Mouse (Mus musculus): ENCODE results near the gene Ttll9. TPM values are rescaled to one million over a fixed set of nuclear protein-coding genes. Genes with fewer than 3 reads are reported as not detected.
A peak's percentile ranks its signal among the peaks of the same experiment; 100 is the strongest.

Ttll9 gene
- 3.4 and 3.8 TPM in 2 replicates for polyA plus RNA-seq (2012; rRNA removed)

DNA sequence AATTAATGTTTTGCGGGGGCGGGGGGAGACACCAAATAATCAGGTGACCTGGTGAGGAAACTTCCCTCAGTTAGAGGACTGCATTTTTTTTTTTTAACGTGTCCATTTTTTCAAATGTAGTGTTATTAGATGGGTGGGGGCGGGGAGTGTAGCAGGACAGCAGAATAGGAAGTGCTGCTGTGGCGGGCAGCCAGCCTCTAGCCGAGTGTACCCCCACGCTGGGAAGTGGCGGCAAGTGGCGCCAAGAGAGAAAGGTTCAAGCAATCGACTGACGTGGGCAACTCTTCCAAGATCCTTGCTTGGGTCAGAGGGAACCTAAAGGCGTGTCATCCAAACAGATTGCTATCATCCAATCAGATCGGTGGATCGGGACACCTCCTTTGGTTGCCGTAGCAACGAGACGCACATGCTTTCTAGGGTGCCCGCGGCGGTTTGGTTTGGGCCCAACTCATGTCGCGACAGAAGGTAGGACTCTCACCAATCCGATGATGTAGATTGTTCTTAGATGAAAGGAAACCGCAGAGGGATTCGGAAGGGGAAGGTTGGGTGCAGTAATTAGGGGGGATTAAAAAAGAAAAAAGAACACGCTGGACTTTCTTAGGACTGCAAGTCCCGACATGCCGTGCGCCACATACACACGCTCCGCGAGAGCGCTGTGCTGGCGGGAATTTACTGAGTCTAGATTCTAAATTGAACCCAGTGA lies at the start of gene Ttll9:
TSS of gene Ttll9 (plus strand) at position 395 of the 703 bp plus-strand sequence.
- DNase-seq, result peak; percentile 52
- TF ChIP-seq CTCF (IDR thresholded peaks at IDR 0.05; ENCODE audit: insufficient read depth, low read length) (no peak), POLR2A (IDR thresholded peaks at IDR 0.05; ENCODE audit: borderline replicate concordance, extremely low read depth, low read depth, low read length) (no peak)
- Histone ChIP-seq H3K4me3 (replicated peaks; ENCODE audit: extremely low read depth, low read depth, low read length) (peak within 1 kb of the TSS; percentile 54), H3K4me1 (ENCODE audit: control insufficient read depth, insufficient read depth, low read length) (no peaks in the 10 kb centered on the region)
- under 1% methylated on average over 34 of the region's 34 CpGs for WGBS

GRCm38 (mm10) chr2:152913471-152913870 lies 48.8 kb upstream of the Ttll9 start:
- no peak overlapping the region for H3K4me3 ChIP-seq (replicated peaks; ENCODE audit: extremely low read depth, low read depth, low read length)
- no peak for DNase-seq
- TF ChIP-seq POLR2A (IDR thresholded peaks at IDR 0.05; ENCODE audit: borderline replicate concordance, extremely low read depth, low read depth, low read length) (no peak), CTCF (IDR thresholded peaks at IDR 0.05; ENCODE audit: insufficient read depth, low read length) (no peak)
- 45% methylated on average over 7 of the region's 7 CpGs for WGBS
- 0 out of 2 replicates have a peak, but pooled peaks cover 4% of the 10 kb centered on the region for H3K4me1 ChIP-seq (ENCODE audit: control insufficient read depth, insufficient read depth, low read length)

DNA sequence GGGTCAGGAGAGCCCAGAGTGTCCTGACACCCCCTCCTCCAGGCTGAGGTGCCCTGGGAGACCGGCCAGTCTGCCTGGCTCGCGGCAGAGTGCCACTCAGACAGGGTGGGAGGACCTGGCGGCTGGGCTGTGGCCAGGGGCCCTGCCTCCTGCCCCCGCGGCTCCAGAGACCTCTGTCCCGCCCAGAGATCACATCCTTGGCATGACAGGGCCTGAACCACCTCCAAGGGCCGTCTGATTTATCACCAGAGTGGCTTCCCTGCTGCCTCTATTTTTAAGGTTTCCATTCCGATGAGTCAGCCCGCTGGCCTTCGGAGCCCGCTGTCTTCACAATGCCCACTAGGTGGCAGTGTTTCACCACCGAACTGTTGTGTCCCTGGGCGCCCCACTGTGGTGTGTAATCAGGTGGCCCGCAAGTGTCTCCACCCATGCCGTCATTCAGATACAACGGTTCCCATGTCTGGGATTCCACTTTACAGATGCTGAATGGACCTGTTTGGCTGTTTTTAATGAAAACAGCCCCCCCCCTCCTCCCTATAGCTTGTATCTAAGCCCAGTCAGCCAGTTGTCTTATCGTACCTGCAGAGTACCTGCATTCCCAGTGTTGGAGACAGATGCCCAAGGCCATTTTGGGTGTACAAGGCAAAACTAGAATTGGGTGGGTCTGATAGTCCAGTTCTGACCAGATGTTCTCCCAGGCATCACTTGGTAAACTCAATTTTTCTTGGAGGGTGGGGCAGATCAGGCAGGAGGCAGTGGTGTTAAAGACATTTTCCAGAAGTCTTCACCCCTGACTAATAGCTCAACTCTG lies 47.8 kb upstream of the Ttll9 start:
- DNase-seq, result peak; percentile 72
- Histone ChIP-seq H3K4me3 (replicated peaks; ENCODE audit: extremely low read depth, low read depth, low read length) (no peak overlapping the region), H3K4me1 (ENCODE audit: control insufficient read depth, insufficient read depth, low read length) (0 out of 2 replicates have a peak, but pooled peaks cover 4% of the 10 kb centered on the region)
- TF ChIP-seq CTCF (IDR thresholded peaks at IDR 0.05; ENCODE audit: insufficient read depth, low read length) (peak; percentile 82), POLR2A (IDR thresholded peaks at IDR 0.05; ENCODE audit: borderline replicate concordance, extremely low read depth, low read depth, low read length) (no peak)
- WGBS, result 2% methylated on average over 18 of the region's 18 CpGs

DNA sequence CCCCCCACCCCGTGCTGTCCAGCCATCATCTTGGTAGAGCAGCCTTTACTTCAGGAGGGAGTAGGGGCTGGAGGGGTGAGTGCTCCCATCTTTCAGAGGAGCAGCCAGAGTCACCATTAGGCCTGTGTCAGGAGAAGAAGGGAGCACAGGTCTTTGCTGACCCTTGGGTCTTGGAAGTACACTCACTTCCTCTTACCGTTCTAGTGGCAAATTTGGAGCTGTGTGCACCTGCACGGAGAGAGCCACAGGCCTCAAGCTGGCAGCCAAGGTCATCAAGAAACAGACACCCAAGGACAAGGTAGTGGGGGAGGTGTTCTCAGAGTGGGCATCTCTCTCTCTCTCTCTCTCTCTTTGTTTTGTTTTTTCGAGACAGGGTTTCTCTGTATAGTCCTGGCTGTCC lies 46.8 kb upstream of the Ttll9 start:
- no peak overlapping the region for H3K4me3 ChIP-seq (replicated peaks; ENCODE audit: extremely low read depth, low read depth, low read length)
- WGBS, result 51% methylated on average over 4 of the region's 4 CpGs
- H3K4me1 ChIP-seq (ENCODE audit: control insufficient read depth, insufficient read depth, low read length), result 0 out of 2 replicates have a peak, but pooled peaks cover 4% of the 10 kb centered on the region
- DNase-seq, result no peak
- no peak for TF ChIP-seq CTCF (IDR thresholded peaks at IDR 0.05; ENCODE audit: insufficient read depth, low read length)
- no peak for TF ChIP-seq POLR2A (IDR thresholded peaks at IDR 0.05; ENCODE audit: borderline replicate concordance, extremely low read depth, low read depth, low read length)

DNA sequence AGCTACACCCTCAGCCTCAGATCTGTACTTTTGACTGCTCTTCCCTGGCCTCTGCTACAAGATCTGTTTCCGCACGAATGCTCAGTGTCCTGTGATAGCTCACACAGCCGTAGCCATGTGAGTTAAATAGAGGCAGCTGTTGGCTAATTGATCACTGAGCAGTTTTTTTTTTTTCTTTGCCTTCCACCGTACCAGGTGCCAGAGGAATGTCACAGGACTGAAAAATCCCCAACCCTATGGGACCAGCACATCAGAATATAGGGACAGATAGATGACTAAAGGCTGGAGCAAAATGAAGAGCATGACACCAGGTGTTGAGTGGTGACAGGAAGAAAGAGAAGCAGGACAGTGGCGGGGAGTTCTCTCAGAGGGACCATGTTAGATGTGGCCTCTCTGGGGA lies 46.2 kb upstream of the Ttll9 start:
- TF ChIP-seq POLR2A (IDR thresholded peaks at IDR 0.05; ENCODE audit: borderline replicate concordance, extremely low read depth, low read depth, low read length) (no peak), CTCF (IDR thresholded peaks at IDR 0.05; ENCODE audit: insufficient read depth, low read length) (no peak)
- Histone ChIP-seq H3K4me1 (ENCODE audit: control insufficient read depth, insufficient read depth, low read length) (0 out of 2 replicates have a peak, but pooled peaks cover 4% of the 10 kb centered on the region), H3K4me3 (replicated peaks; ENCODE audit: extremely low read depth, low read depth, low read length) (no peak overlapping the region)
- DNase-seq, result no peak
- 59% methylated on average over 5 of the region's 5 CpGs for WGBS

DNA sequence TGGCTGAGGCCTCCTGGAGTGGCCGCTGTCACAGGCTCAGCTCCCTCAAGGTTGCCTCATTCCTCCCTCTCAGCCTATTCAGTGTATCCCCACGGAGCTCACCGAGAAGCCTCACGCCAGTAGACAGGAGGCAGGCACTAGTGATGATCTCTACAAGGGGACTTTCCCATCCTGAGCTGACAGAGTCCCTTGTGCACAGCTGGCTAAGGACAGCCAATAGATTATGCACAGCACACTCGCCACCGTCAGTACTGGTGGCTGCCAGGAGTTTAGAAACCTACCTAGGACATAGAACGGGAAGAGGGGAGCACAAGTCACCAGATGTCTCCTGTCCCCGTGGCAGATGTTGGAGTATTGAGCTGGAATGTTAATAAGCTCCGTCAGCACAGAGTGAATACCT lies 44.6 kb upstream of the Ttll9 start:
- 59% methylated on average over 9 of the region's 9 CpGs for WGBS
- 0 out of 2 replicates have a peak, but pooled peaks cover 4% of the 10 kb centered on the region for H3K4me1 ChIP-seq (ENCODE audit: control insufficient read depth, insufficient read depth, low read length)
- no peak for TF ChIP-seq CTCF (IDR thresholded peaks at IDR 0.05; ENCODE audit: insufficient read depth, low read length)
- TF ChIP-seq POLR2A (IDR thresholded peaks at IDR 0.05; ENCODE audit: borderline replicate concordance, extremely low read depth, low read depth, low read length), result no peak
- no peak for DNase-seq
- H3K4me3 ChIP-seq (replicated peaks; ENCODE audit: extremely low read depth, low read depth, low read length), result no peak overlapping the region

GRCm38 (mm10) chr2:152922376-152922775 lies 39.9 kb upstream of the Ttll9 start:
- no peaks in the 10 kb centered on the region for H3K4me1 ChIP-seq (ENCODE audit: control insufficient read depth, insufficient read depth, low read length)
- no peak for DNase-seq
- 46% methylated on average over 7 of the region's 7 CpGs for WGBS
- TF ChIP-seq POLR2A (IDR thresholded peaks at IDR 0.05; ENCODE audit: borderline replicate concordance, extremely low read depth, low read depth, low read length), result no peak
- no peak for TF ChIP-seq CTCF (IDR thresholded peaks at IDR 0.05; ENCODE audit: insufficient read depth, low read length)
- no peak overlapping the region for H3K4me3 ChIP-seq (replicated peaks; ENCODE audit: extremely low read depth, low read depth, low read length)

GRCm38 (mm10) chr2:152923621-152924020 lies 38.7 kb upstream of the Ttll9 start:
- DNase-seq, result no peak
- TF ChIP-seq POLR2A (IDR thresholded peaks at IDR 0.05; ENCODE audit: borderline replicate concordance, extremely low read depth, low read depth, low read length) (no peak), CTCF (IDR thresholded peaks at IDR 0.05; ENCODE audit: insufficient read depth, low read length) (no peak)
- Histone ChIP-seq H3K4me3 (replicated peaks; ENCODE audit: extremely low read depth, low read depth, low read length) (no peak overlapping the region), H3K4me1 (ENCODE audit: control insufficient read depth, insufficient read depth, low read length) (no peaks in the 10 kb centered on the region)
- 83% methylated on average over 3 of the region's 3 CpGs for WGBS

DNA sequence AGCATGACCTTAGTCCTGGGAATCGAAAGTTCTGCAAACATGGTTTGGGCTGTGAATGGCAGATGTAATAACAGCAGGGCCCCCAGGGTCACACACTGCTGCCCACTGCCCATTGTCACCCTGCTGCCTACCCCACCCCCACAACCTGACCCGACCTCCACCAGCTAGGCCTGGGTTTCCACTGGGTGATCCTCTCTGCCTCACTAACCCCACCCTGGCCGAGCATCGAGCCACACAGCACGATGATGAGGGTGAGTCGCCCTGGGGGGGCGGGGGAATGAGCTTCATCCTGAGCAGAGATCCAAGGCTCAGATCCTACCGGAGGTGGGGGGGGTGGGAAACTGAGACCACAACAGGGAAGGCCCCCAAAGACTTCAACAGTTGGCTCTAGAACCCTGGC lies 38.2 kb upstream of the Ttll9 start:
- Histone ChIP-seq H3K4me1 (ENCODE audit: control insufficient read depth, insufficient read depth, low read length) (no peaks in the 10 kb centered on the region), H3K4me3 (replicated peaks; ENCODE audit: extremely low read depth, low read depth, low read length) (no peak overlapping the region)
- DNase-seq, result no peak
- WGBS, result 53% methylated on average over 8 of the region's 8 CpGs
- no peak for TF ChIP-seq CTCF (IDR thresholded peaks at IDR 0.05; ENCODE audit: insufficient read depth, low read length)
- no peak for TF ChIP-seq POLR2A (IDR thresholded peaks at IDR 0.05; ENCODE audit: borderline replicate concordance, extremely low read depth, low read depth, low read length)
